Mouse (Mus musculus) layer of hippocampus, adult 8-10 months (tissue): Measurements from ENCODE around the gene Golga4. TPM values are rescaled to one million over a fixed set of nuclear protein-coding genes. Genes with fewer than 3 reads are reported as not detected.

ENCODE experiments used
- DNase-seq, 2 experiments: peaks; one replicate each; pipeline ENCODE4 v3.0.0; 2022; ENCODE audit warnings: low spot score in 2 of 2
- total RNA-seq, 4 experiments: library from RNA; stranded (reverse); gene quantifications; 2 replicates each; pipeline ENCODE4 v1.2.4; 2022

Gene Golga4
- 100 to 1,000 TPM in 1 of 4 experiments, 10 to 100 TPM in 3; 89.7 to 102 (median 93.2) TPM for total RNA-seq

- DNase-seq, result peak; percentile 83 to 93
Measured at GRCm38 (mm10) chr9:118506020-118506403, at the start of gene Golga4. Gene Golga4, plus strand, starts transcription at chr9:118506267.

GRCm38 (mm10) chr9:118456405-118456804, 49.7 kb upstream of the Golga4 start:
- no peak for DNase-seq

GRCm38 (mm10) chr9:118458039-118458438, 48.0 kb upstream of the Golga4 start:
- no peak for DNase-seq

- DNase-seq, result no peak
Measured at GRCm38 (mm10) chr9:118464031-118464430, 42.0 kb upstream of the Golga4 start.

GRCm38 (mm10) chr9:118468301-118468700, 37.8 kb upstream of the Golga4 start:
- no peak for DNase-seq

GRCm38 (mm10) chr9:118469272-118469671, 36.8 kb upstream of the Golga4 start:
- DNase-seq, result no peak

GRCm38 (mm10) chr9:118471296-118471695, 34.8 kb upstream of the Golga4 start:
- no peak for DNase-seq

- no peak for DNase-seq
Measured at GRCm38 (mm10) chr9:118476211-118476765, 29.8 kb upstream of the Golga4 start.

GRCm38 (mm10) chr9:118476766-118477271, 29.2 kb upstream of the Golga4 start:
- peak in 1 of 2 experiments; percentile 7 for DNase-seq

GRCm38 (mm10) chr9:118477281-118477931, 28.7 kb upstream of the Golga4 start:
- DNase-seq, result no peak

GRCm38 (mm10) chr9:118477961-118478360, 28.1 kb upstream of the Golga4 start, which contains the start of gene Eomes:
Gene Eomes, plus strand, starts transcription at chr9:118478212.
- DNase-seq, result no peak

- no peak for DNase-seq
Measured at GRCm38 (mm10) chr9:118478458-118478838, 27.6 kb upstream of the Golga4 start.

- DNase-seq, result no peak
Measured at GRCm38 (mm10) chr9:118478839-118479507, 27.1 kb upstream of the Golga4 start.

GRCm38 (mm10) chr9:118479508-118480291, 26.4 kb upstream of the Golga4 start:
- DNase-seq, result no peak

GRCm38 (mm10) chr9:118480292-118480690, 25.8 kb upstream of the Golga4 start:
- DNase-seq, result no peak

GRCm38 (mm10) chr9:118482210-118482609, 23.9 kb upstream of the Golga4 start:
- DNase-seq, result no peak

- DNase-seq, result no peak
Measured at GRCm38 (mm10) chr9:118486361-118487095, 19.5 kb upstream of the Golga4 start.

GRCm38 (mm10) chr9:118487096-118487395, 19.0 kb upstream of the Golga4 start:
- no peak for DNase-seq

GRCm38 (mm10) chr9:118487636-118488035, 18.4 kb upstream of the Golga4 start:
- DNase-seq, result no peak

- DNase-seq, result no peak
Measured at GRCm38 (mm10) chr9:118488138-118488895, 17.8 kb upstream of the Golga4 start.
